Mouse (Mus musculus) left cerebral cortex, adult 2 months (tissue): Measurements from ENCODE around the gene Tomm22. TPM values are rescaled to one million over a fixed set of nuclear protein-coding genes. Genes with fewer than 3 reads are reported as not detected.

Source experiments
- DNase-seq, 2 experiments: peaks; one replicate each; pipeline ENCODE4 v3.0.0; 2021 to 2022; ENCODE audit warnings: low spot score in 2 of 2, mixed read lengths in 1 of 2; ENCODE audit errors: extremely low spot score in 1 of 2
- H3K27ac ChIP-seq: fragments of 200-600 bp; 2 replicates; pipeline ENCODE4 v1.8.1; 2022
- H3K4me3 ChIP-seq: fragments of 200-600 bp; 2 replicates; pipeline ENCODE4 v1.8.1; 2022
- CTCF ChIP-seq: fragments of 200-600 bp; IDR thresholded peaks from 2 replicates; pipeline ENCODE4 v1.8.1; 2022; ENCODE audit warnings: antibody characterized with exemption, mild to moderate bottlenecking, moderate library complexity
- intact Hi-C: fragments of 180-260 bp; cut with DNase I; formaldehyde crosslinking; loops from one replicate; pipeline ENCODE4 v1.15.1; 2025
- long read RNA-seq, 2 experiments: library from polyadenylated mRNA; stranded (forward); transcript quantifications; one replicate each; pipeline ENCODE4 v2.0.0; 2021; ENCODE audit warnings: borderline mapping rate in 2 of 2
- total RNA-seq, 2 experiments: library from RNA; stranded (reverse); gene quantifications; 2 replicates each; pipeline ENCODE4 v1.2.3; 2021

Gene Tomm22
- total RNA-seq: 10 to 100 TPM; 81.8 to 96.6 TPM
- long read RNA-seq, experiment 1, transcript Tomm22-201 (4 exons, 1,569 nt): major isoform, 31 of 37 reads
- long read RNA-seq, experiment 1, partial matches to known transcripts: 0 of 37 reads
- long read RNA-seq, experiment 1, other reads (novel, unspliced or antisense): 3 of 37 reads
- long read RNA-seq, experiment 2, transcript Tomm22-201 (4 exons, 1,569 nt): major isoform, 26 of 28 reads
- long read RNA-seq, experiment 2, partial matches to known transcripts: 0 of 28 reads
- long read RNA-seq, experiment 2, other reads (novel, unspliced or antisense): 0 of 28 reads

GRCm38 (mm10) chr15:79670249-79670971 is at the start of gene Tomm22:
TSS of gene Tomm22 (plus strand) at chr15:79670861.
- Histone ChIP-seq H3K4me3 (peak within 1 kb of the TSS; percentile 88), H3K27ac (peak within 1 kb of the TSS; percentile 80)
- intact Hi-C loops: no loop called here
- peak; percentile 88 for DNase-seq
- peak; percentile 53 for TF ChIP-seq CTCF

GRCm38 (mm10) chr15:79630471-79630870 is 40.2 kb upstream of the Tomm22 start:
- no peak for TF ChIP-seq CTCF
- no peak for DNase-seq
- Histone ChIP-seq H3K4me3 (no peak overlapping the region), H3K27ac (no peak overlapping the region)
- intact Hi-C loops: no loop called here

- Histone ChIP-seq H3K27ac (peak overlapping the region; percentile 16; the same call in 1 of the 2 replicates), H3K4me3 (no peak overlapping the region)
- intact Hi-C loops: no loop called here
- DNase-seq: peak in 1 of 2 experiments; percentile 33
- TF ChIP-seq CTCF: no peak
Measured at GRCm38 (mm10) chr15:79641135-79641817, 29.4 kb upstream of the Tomm22 start.

- Histone ChIP-seq H3K4me3 (no peak overlapping the region), H3K27ac (no peak overlapping the region)
- intact Hi-C loops: no loop called here
- TF ChIP-seq CTCF: no peak
- no peak for DNase-seq
Measured at GRCm38 (mm10) chr15:79645483-79645882, 25.2 kb upstream of the Tomm22 start.

GRCm38 (mm10) chr15:79648130-79648529 is 22.5 kb upstream of the Tomm22 start:
- H3K4me3 ChIP-seq: no peak overlapping the region
- peak in 1 of 2 experiments; percentile 36 for DNase-seq
- intact Hi-C loops: no loop called here
- TF ChIP-seq CTCF: no peak
- no peak overlapping the region for H3K27ac ChIP-seq

GRCm38 (mm10) chr15:79650569-79650968 is 20.1 kb upstream of the Tomm22 start:
- no peak overlapping the region for H3K27ac ChIP-seq
- DNase-seq: no peak
- H3K4me3 ChIP-seq: no peak overlapping the region
- intact Hi-C loops: loop anchor here (10.0 kb wide), 1 partner anchor 426 kb away; the partner anchor contains the start of genes Gm49486 and Pick1
- TF ChIP-seq CTCF: peak; percentile 69

GRCm38 (mm10) chr15:79651481-79651880 is 19.2 kb upstream of the Tomm22 start:
- intact Hi-C loops: loop anchor here (10.0 kb wide), 1 partner anchor 427 kb away; the partner anchor contains the start of genes Gm49486 and Pick1
- no peak overlapping the region for H3K27ac ChIP-seq
- no peak for DNase-seq
- peak; percentile 55 for TF ChIP-seq CTCF
- no peak overlapping the region for H3K4me3 ChIP-seq

- DNase-seq: peak; percentile 57 to 64
- no peak for TF ChIP-seq CTCF
- Histone ChIP-seq H3K27ac (peak overlapping the region; percentile 47), H3K4me3 (no peak overlapping the region)
- intact Hi-C loops: loop anchor here (10.0 kb wide), 1 partner anchor 432 kb away; the partner anchor contains the start of genes Gm49486 and Pick1
Measured at GRCm38 (mm10) chr15:79656451-79656850, 14.2 kb upstream of the Tomm22 start.

- intact Hi-C loops: loop anchor here (2.0 to 10.0 kb wide), 2 partner anchors 29 to 433 kb away; partner anchors contain the start of genes Gm49486, Josd1 and Pick1
- H3K27ac ChIP-seq: peak overlapping the region; percentile 99
- peak; percentile 81 to 85 for DNase-seq
Measured at GRCm38 (mm10) chr15:79657837-79658530, 12.7 kb upstream of the Tomm22 start.

GRCm38 (mm10) chr15:79658531-79659375 is 11.9 kb upstream of the Tomm22 start, which contains the start of the genes Fam227a and Cby1:
TSS of gene Fam227a (minus strand) at chr15:79658956.
TSS of gene Cby1 (plus strand) at chr15:79659199.
- intact Hi-C loops: loop anchor here (2.0 to 10.0 kb wide), 2 partner anchors 28 to 434 kb away; partner anchors contain the start of genes Gm49486, Josd1 and Pick1
- no peak for TF ChIP-seq CTCF
- DNase-seq: peak; percentile 96
- H3K27ac ChIP-seq: peak within 1 kb of the TSS; percentile 99
- H3K4me3 ChIP-seq: peak within 1 kb of the TSS; percentile 90

More at GRCm38 (mm10) chr15:79657837-79658530, 12.7 kb upstream of the Tomm22 start:
- H3K4me3 ChIP-seq: peak overlapping the region; percentile 90
- peak; percentile 71 for TF ChIP-seq CTCF
